Mouse (Mus musculus) midbrain, postnatal 0 days (tissue): Measurements from ENCODE around the gene Ssbp3. TPM values are rescaled to one million over a fixed set of nuclear protein-coding genes. Genes with fewer than 3 reads are reported as not detected.

Experiments
- ATAC-seq: fragments of 200-750 bp; cut with Nextera tagmentation; 2 replicates; pipeline ENCODE4 v1.8.0; 2017; ENCODE audit warnings: moderate number of reproducible peaks, mild to moderate bottlenecking, moderate TSS enrichment, moderate library complexity; ENCODE audit not compliant: low FRiP score
- DNase-seq: peaks from one replicate; pipeline ENCODE4 v3.0.0-alpha.2; 2015; ENCODE audit warnings: low spot score
- H3K27ac ChIP-seq: fragments of 300-500 bp; sonication (generic); 2 replicates; pipeline ENCODE4 v1.5.1; 2014; ENCODE audit warnings: low read depth, mild to moderate bottlenecking, low read length, mixed read lengths
- H3K27me3 ChIP-seq: fragments of 300-500 bp; sonication (generic); 2 replicates; pipeline ENCODE4 v1.6.1; 2014; ENCODE audit warnings: low read length, control low read depth, mixed read lengths; ENCODE audit not compliant: insufficient read depth
- H3K36me3 ChIP-seq: fragments of 300-500 bp; sonication (generic); 2 replicates; pipeline ENCODE4 v1.6.1; 2014; ENCODE audit warnings: low read length, control low read depth, mixed read lengths; ENCODE audit not compliant: insufficient read depth
- H3K4me1 ChIP-seq: fragments of 300-500 bp; sonication (generic); 2 replicates; pipeline ENCODE4 v1.6.1; 2014; ENCODE audit warnings: mild to moderate bottlenecking, control low read depth, antibody characterized with exemption, low read length, mixed read lengths; ENCODE audit not compliant: insufficient read depth
- H3K4me2 ChIP-seq: fragments of 300-500 bp; sonication (generic); 2 replicates; pipeline ENCODE4 v1.6.1; 2014; ENCODE audit warnings: low read depth, mild to moderate bottlenecking, low read length, mixed read lengths; ENCODE audit not compliant: poor library complexity, severe bottlenecking
- H3K4me3 ChIP-seq: fragments of 300-500 bp; sonication (generic); 2 replicates; pipeline ENCODE4 v1.5.1; 2014; ENCODE audit warnings: low read depth, mild to moderate bottlenecking, low read length, moderate library complexity
- H3K9ac ChIP-seq: fragments of 300-500 bp; sonication (generic); replicated peaks from 2 replicates; pipeline ENCODE4 v1.6.1; 2014; ENCODE audit warnings: mild to moderate bottlenecking, low read length, moderate library complexity, mixed read lengths; ENCODE audit not compliant: poor library complexity, severe bottlenecking
- H3K9me3 ChIP-seq: fragments of 300-500 bp; sonication (generic); 2 replicates; pipeline ENCODE4 v1.6.1; 2016; ENCODE audit warnings: low read length, control low read depth
- CTCF ChIP-seq: IDR thresholded peaks from 2 replicates; pipeline ENCODE4 v1.5.1; 2016; ENCODE audit warnings: antibody characterized with exemption, mild to moderate bottlenecking
- WGBS: fragments of 180-500 bp; shearing (Covaris S2); extraction: QIAGEN DNeasy Blood & Tissue Kit; methylation state at CpG from one replicate; pipeline ENCODE4 v1.1.7; 2014; 5-methylcytosine and 5-hydroxymethylcytosine counted together
- polyA plus RNA-seq: library from polyadenylated mRNA; unstranded; fragments of >200 nt; fragmentation: Nextera tagmentation; extraction: Ambion mirVana; gene quantifications from 2 replicates; pipeline ENCODE4 v1.2.1, GENCODE M21; 2015
- total RNA-seq: library from RNA; depleted of rRNA; stranded (reverse); fragments of >200 nt; gene quantifications from 2 replicates; pipeline ENCODE4 v1.2.3, GENCODE M21; 2014

Ssbp3 gene
- total and polyA plus RNA-seq, 2 experiments from 2014 or later, result 126 to 172 TPM

DNA sequence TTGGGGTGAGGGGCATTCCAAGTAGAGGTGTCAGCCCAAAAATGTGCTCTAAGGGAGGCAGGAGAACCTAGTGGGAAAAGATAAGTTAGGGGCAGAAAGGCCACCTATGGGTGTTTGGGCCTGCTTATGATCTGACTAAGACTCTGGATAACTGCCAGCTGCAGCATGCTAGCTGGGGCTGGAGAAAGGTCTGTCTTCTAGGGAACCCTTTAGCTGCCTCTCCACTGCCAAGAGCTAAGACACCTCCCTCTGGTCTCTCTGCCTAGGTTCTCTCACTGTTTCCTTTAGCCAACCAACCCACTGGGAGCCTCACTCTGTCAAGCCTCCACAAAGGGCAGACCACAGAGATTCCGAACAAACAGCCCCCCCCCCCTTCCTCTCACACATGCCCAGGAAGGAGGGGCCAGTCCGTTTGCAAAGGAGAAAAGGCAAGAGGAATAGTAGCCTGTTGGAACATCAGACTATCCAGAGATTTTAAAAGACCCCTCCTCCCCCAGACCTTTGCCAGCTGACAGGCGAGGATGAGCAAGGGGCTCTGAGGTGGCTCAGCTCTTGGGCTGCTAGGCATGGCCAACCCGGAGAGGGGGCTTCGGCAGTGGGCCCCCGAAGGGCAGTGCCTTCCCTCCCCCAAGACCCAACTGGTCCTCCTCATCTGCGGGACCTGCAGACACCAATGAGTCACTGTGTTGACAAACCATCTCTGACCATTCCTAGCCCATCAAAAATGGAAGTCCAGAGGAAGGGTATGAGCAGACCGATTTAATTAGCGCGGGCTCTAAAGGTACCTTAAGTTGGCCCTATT lies 1.4 kb upstream of the Ssbp3 start:
- TF ChIP-seq CTCF, result 0 out of 2 replicates have a peak, but pooled peaks have one; percentile 3
- H3K4me3 ChIP-seq, result peak overlapping the region; percentile 96; the same call in 1 of the 2 replicates
- peak overlapping the region; percentile 94 for H3K4me2 ChIP-seq
- no peaks in the 10 kb centered on the region for H3K27me3 ChIP-seq
- ATAC-seq (no peak), DNase-seq (peak; percentile 62)
- H3K9ac ChIP-seq, result peak overlapping the region; percentile 29; the same call in 1 of the 2 replicates
- peak overlapping the region; percentile 67 for H3K27ac ChIP-seq
- WGBS, result 3% methylated on average over 10 of the region's 10 CpGs
- peaks cover 19% of the 10 kb centered on the region for H3K4me1 ChIP-seq
- H3K9me3 ChIP-seq, result no peaks in the 10 kb centered on the region
- H3K36me3 ChIP-seq, result no peaks in the 10 kb centered on the region

DNA sequence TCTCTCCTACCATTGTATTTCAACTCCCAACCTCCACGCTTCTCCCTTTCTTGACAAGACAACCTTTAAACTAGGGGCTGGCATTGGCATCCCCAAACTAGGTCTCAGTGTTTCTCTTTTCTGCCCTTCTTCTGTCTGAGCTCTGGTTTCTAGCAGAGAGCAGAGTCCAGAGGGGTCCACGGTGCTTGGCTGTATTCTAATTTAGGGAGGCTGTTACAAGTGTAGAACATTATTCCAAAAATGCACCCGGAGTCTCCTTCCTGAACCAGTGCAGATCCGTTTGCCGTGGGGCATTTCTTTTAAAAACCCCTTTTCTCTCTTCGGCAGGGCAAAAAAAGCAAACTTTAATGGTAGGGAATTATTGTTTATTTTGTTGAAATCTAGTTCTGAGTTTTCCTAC lies 704 bp upstream of the Ssbp3 start:
- H3K27ac ChIP-seq, result peak overlapping the region; percentile 67
- WGBS, result 1% methylated on average over 6 of the region's 6 CpGs
- peak overlapping the region; percentile 94 for H3K4me2 ChIP-seq
- peak overlapping the region; percentile 96 for H3K4me3 ChIP-seq
- TF ChIP-seq CTCF, result no peak
- H3K27me3 ChIP-seq, result no peaks in the 10 kb centered on the region
- H3K9ac ChIP-seq, result peak overlapping the region; percentile 29; the same call in 1 of the 2 replicates
- no peaks in the 10 kb centered on the region for H3K9me3 ChIP-seq
- peaks cover 26% of the 10 kb centered on the region for H3K4me1 ChIP-seq
- DNase-seq (no peak), ATAC-seq (no peak)
- peaks cover 2% of the 10 kb centered on the region; the same call in 1 of the 2 replicates for H3K36me3 ChIP-seq

DNA sequence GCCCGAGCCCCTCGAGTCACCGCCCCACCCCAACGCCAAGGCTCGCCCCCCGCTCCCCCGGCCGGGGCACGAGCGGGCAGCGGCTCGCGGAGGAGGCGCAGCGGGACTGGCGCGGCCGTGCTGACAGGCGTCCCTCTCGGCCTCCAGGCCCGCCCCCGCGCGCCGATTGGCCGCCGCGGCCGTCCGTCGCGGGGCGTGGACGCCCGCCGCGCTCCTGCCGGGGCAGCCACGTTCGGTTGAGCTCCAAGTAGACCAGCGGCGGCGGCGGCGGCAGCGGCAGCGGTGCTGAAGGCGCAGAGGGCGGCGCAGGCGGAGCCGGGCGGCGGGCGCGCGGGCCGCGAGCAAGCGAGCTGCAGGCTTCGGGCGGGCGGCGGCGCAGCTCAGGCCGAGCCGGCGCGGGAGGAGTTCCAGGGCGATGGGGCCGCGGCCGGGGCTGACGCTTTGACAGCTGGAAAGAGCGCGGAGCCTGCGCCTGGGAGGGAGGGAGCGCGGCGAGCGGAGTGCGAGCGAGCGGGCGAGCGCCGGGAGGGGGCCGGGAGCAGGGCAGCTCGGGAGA lies 823 bp downstream of the Ssbp3 start:
- Histone ChIP-seq H3K27me3 (no peaks in the 10 kb centered on the region), H3K27ac (peak overlapping the region; percentile 88), H3K4me2 (peak overlapping the region; percentile 94), H3K4me1 (peaks cover 28% of the 10 kb centered on the region), H3K9me3 (no peaks in the 10 kb centered on the region), H3K4me3 (peak overlapping the region; percentile 96), H3K9ac (peak overlapping the region; percentile 90), H3K36me3 (peaks cover 7% of the 10 kb centered on the region)
- DNase-seq (peak; percentile 95), ATAC-seq (peak; percentile 85)
- 1% methylated on average over 43 of the region's 89 CpGs for WGBS
- TF ChIP-seq CTCF, result no peak

DNA sequence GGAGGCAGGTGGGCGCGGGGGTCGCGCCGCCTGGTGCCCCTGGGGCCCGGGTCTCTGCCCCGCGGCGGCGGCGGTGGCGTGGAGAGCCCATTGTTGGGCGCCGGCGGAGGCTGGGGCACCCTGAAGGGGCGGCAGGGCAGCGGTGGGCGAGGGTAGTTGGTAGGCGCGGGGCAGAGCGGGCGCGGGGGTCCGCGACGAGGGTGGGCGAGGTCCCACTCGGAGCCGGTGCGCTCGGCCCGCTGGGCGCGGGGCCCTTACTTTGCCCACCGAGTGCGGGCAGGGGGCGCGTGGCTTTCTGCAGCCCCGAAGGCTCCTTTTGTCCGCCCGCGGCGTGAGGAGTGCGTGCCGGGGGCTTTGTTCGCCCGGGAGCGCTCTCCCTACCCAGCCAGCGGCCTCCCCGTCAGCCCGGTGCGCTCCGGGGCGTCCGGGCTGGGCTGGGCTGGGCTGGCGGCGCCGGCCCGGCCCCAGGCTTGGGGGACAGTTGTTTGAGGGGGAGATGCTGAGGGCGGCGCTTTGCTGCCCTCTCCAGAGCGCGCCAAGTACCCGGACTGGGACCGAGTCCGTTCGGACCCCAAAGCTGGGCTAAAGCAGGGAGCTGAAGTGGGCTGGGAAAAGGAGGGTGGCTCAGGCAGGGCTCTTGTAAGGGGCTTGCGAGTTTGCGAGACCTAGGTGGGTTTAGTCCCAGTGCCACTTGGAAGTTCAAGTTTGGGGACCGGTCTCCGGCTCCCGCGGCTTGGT lies 1.6 kb downstream of the Ssbp3 start:
- ATAC-seq (peak; percentile 22; the same call in 1 of the 2 replicates), DNase-seq (no peak)
- Histone ChIP-seq H3K9ac (peak overlapping the region; percentile 90), H3K27me3 (no peaks in the 10 kb centered on the region), H3K36me3 (peaks cover 12% of the 10 kb centered on the region), H3K4me2 (peak overlapping the region; percentile 94), H3K4me1 (peaks cover 28% of the 10 kb centered on the region), H3K27ac (peak overlapping the region; percentile 88), H3K9me3 (no peaks in the 10 kb centered on the region), H3K4me3 (peak overlapping the region; percentile 96)
- WGBS, result under 1% methylated on average over 58 of the region's 73 CpGs
- TF ChIP-seq CTCF, result 0 out of 2 replicates have a peak, but pooled peaks have one; percentile 4

DNA sequence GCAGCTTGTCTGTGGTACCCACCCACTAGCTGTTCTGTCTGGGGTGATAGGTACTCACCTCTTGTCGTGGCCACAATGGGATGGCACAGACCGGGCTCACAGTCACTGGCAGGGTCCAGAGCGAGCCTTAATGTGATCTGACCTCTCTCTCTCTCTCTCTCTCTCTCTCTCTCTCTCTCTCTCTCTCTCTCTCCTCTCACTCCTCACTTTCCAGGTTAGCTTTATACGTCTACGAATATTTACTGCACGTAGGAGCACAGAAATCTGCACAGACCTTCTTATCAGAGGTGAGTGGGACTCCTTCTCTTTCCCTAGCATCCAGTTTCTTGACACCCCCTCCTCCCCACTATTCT lies 2.2 kb downstream of the Ssbp3 start:
- 4% methylated on average over 6 of the region's 6 CpGs for WGBS
- H3K9ac ChIP-seq, result peak overlapping the region; percentile 90

More for the DNA sequence above, 2.2 kb downstream of the Ssbp3 start:
- H3K27me3 ChIP-seq, result no peaks in the 10 kb centered on the region
- H3K4me3 ChIP-seq, result peak overlapping the region; percentile 96
- TF ChIP-seq CTCF, result no peak
- ATAC-seq (no peak), DNase-seq (no peak)
- H3K9me3 ChIP-seq, result no peaks in the 10 kb centered on the region
- peak overlapping the region; percentile 94 for H3K4me2 ChIP-seq
- H3K36me3 ChIP-seq, result peaks cover 17% of the 10 kb centered on the region
- 0 out of 2 replicates have a peak overlapping the region, but pooled peaks have one; percentile 88 for H3K27ac ChIP-seq
- peaks cover 25% of the 10 kb centered on the region for H3K4me1 ChIP-seq
